Mouse (Mus musculus) kidney, adult 2 months (tissue): Measurements from ENCODE around the gene Ino80.

ENCODE experiments used
- CTCF ChIP-seq: fragments of 200-500 bp; conservative IDR thresholded peaks from 2 replicates; pipeline ENCODE4 v1.5.1; 2011; ENCODE audit warnings: low read depth, mild to moderate bottlenecking, control low read depth, low read length, moderate library complexity, mixed read lengths; ENCODE audit not compliant: insufficient read depth, insufficient read length
- POLR2A ChIP-seq: fragments of 200-500 bp; IDR thresholded peaks from one replicate; pipeline ENCODE4 v1.6.1; 2011; ENCODE audit warnings: low read depth, low read length, control low read depth

GRCm38 (mm10) chr2:119336002-119336401 lies 141.5 kb downstream of the Ino80 start:
- TF ChIP-seq CTCF (no peak), POLR2A (no peak)
